Mouse (Mus musculus) midbrain, embryonic 16.5 days (tissue): ENCODE measurements around the gene Atn1. TPM values are rescaled to one million over a fixed set of nuclear protein-coding genes. Genes with fewer than 3 reads are reported as not detected.

ENCODE experiments used
- ATAC-seq: fragments of 200-750 bp; cut with Nextera tagmentation; 2 replicates; pipeline ENCODE4 v1.8.0; 2017; ENCODE audit warnings: moderate TSS enrichment
- H3K27ac ChIP-seq: fragments of 300-500 bp; sonication (generic); 2 replicates; pipeline ENCODE4 v1.5.1; 2014; ENCODE audit warnings: mild to moderate bottlenecking, low read length, mixed read lengths
- H3K27me3 ChIP-seq: fragments of 300-500 bp; sonication (generic); 2 replicates; pipeline ENCODE4 v1.6.1; 2014; ENCODE audit warnings: low read depth, low read length, mixed read lengths; ENCODE audit not compliant: control insufficient read depth, insufficient read depth
- H3K36me3 ChIP-seq: fragments of 300-500 bp; sonication (generic); 2 replicates; pipeline ENCODE4 v1.6.1; 2014; ENCODE audit warnings: mild to moderate bottlenecking, low read length, moderate library complexity, mixed read lengths; ENCODE audit not compliant: control insufficient read depth, insufficient read depth
- H3K4me1 ChIP-seq: fragments of 300-500 bp; sonication (generic); 2 replicates; pipeline ENCODE4 v1.6.1; 2014; ENCODE audit warnings: mild to moderate bottlenecking, low read length, mixed read lengths; ENCODE audit not compliant: control insufficient read depth, insufficient read depth
- H3K4me2 ChIP-seq: fragments of 300-500 bp; sonication (generic); 2 replicates; pipeline ENCODE4 v1.6.1; 2014; ENCODE audit warnings: mild to moderate bottlenecking, low read length, mixed read lengths
- H3K4me3 ChIP-seq: fragments of 300-500 bp; sonication (generic); 2 replicates; pipeline ENCODE4 v1.5.1; 2014; ENCODE audit warnings: low read depth, mild to moderate bottlenecking, low read length, moderate library complexity, mixed read lengths
- H3K9ac ChIP-seq: fragments of 300-500 bp; sonication (generic); 2 replicates; pipeline ENCODE4 v1.6.1; 2014; ENCODE audit warnings: low read depth, low read length, mixed read lengths
- H3K9me3 ChIP-seq: fragments of 300-500 bp; sonication (generic); replicated peaks from 2 replicates; pipeline ENCODE4 v1.6.1; 2014; ENCODE audit warnings: mild to moderate bottlenecking, low read length, mixed read lengths; ENCODE audit not compliant: control insufficient read depth, poor library complexity, severe bottlenecking
- WGBS: fragments of 180-500 bp; shearing (Covaris S2); extraction: QIAGEN DNeasy Blood & Tissue Kit; methylation state at CpG from one replicate; pipeline ENCODE4 v1.1.7; 2014; 5-methylcytosine and 5-hydroxymethylcytosine counted together
- polyA plus RNA-seq: library from polyadenylated mRNA; unstranded; fragments of >200 nt; fragmentation: Nextera tagmentation; extraction: Ambion mirVana; gene quantifications from 2 replicates; pipeline ENCODE4 v1.2.1, GENCODE M21; 2015

Gene Atn1
- polyA plus RNA-seq, 1 experiment from 2014 or later, result 28.9 TPM

DNA sequence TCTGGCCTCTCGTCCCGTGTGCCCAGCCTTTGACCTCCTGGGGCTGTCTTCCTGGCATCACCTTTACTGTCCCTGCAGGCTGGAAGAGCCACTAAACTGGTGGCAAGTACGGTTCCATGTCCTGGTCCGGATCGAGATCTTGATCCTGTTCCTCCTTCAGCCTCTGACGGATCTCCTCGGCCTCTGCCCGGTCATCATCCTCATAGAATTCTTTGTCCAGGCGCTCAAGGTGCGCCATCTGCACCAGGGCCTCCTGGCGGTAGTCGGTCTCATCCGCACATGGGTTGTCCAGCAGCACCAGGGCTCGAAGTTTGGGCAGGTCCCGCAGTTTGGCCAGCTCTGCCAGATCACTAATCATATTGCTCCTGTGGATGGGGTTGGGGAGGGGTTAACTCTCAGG lies 14.2 kb upstream of the Atn1 start:
- 88% methylated on average over 15 of the region's 15 CpGs for WGBS
- H3K9me3 ChIP-seq, result no peaks in the 10 kb centered on the region
- no peak overlapping the region for H3K4me3 ChIP-seq
- H3K36me3 ChIP-seq, result no peaks in the 10 kb centered on the region
- no peaks in the 10 kb centered on the region for H3K27me3 ChIP-seq
- ATAC-seq, result no peak
- H3K4me2 ChIP-seq, result no peak overlapping the region
- no peak overlapping the region for H3K27ac ChIP-seq
- peaks cover 18% of the 10 kb centered on the region for H3K4me1 ChIP-seq
- peak overlapping the region; percentile 84; the same call in 1 of the 2 replicates for H3K9ac ChIP-seq

DNA sequence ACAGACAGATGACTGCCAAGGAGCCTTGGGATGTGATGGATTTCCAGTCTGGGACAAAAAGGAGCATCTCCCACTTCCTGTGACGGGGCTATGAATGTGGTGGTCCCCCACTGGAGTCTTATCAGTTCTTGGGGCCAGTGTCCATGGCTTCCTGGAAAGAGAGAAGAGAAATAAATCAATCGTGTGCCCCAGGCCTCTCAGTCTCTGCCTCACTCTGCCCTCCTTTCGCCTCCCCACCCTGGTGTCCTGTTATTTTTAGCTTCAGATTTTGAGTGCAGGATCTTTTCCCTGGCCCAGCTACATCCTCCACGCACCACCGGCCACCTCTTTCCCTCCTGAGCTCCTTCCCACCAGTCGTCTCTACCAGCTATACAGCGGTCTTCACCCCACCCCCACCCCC lies 13.7 kb upstream of the Atn1 start:
- Histone ChIP-seq H3K9me3 (no peaks in the 10 kb centered on the region), H3K36me3 (no peaks in the 10 kb centered on the region), H3K27me3 (no peaks in the 10 kb centered on the region), H3K27ac (peak overlapping the region; percentile 77; the same call in 1 of the 2 replicates), H3K4me2 (peak overlapping the region; percentile 77), H3K4me1 (peaks cover 18% of the 10 kb centered on the region), H3K9ac (peak overlapping the region; percentile 84), H3K4me3 (peak overlapping the region; percentile 68)
- no peak; the same call in 1 of the 2 replicates for ATAC-seq
- 63% methylated on average over 7 of the region's 7 CpGs for WGBS

DNA sequence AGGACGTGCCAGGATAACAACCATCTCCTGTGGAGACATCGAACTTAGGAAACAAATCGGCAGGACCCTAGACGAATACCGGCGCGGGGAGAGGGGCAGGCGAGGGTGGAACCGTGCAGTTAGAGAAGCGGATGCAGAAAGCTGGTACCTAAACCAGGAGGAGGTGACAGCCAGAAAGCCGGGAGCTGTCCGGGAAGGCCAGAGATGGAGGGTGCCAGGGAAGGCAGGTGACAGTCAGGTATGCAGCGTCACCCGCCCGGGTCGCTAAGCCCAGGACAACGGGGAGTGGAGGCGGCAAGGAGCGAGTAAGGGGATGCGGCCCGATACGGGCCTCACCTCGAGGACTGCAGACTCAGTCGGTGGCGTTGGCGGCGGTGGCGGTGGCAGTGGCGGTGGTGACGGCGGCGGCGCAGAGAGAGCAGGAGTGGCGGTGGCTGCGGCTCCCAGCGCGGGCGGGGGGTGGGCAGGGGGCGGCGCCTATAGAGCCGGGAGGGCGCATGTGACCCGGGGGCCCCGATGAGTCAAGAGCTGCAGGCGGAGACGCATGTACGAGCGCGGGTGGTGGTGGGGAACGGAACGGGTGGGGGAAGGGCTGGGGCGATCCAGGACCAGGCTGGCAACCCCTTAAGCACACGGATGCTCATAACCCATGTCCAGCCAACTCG lies 12.9 kb upstream of the Atn1 start, which contains the start of gene Eno2:
Gene Eno2, minus strand, starts transcription at position 573 of the 665 bp plus-strand sequence.
- Histone ChIP-seq H3K27ac (peak within 1 kb of the TSS; percentile 77), H3K4me1 (peaks cover 18% of the 10 kb centered on the region), H3K4me3 (peak within 1 kb of the TSS; percentile 68), H3K9ac (peak within 1 kb of the TSS; percentile 84), H3K36me3 (no peaks in the 10 kb centered on the region), H3K4me2 (peak within 1 kb of the TSS; percentile 77), H3K9me3 (no peaks in the 10 kb centered on the region), H3K27me3 (no peaks in the 10 kb centered on the region)
- ATAC-seq, result peak; percentile 86
- WGBS, result under 1% methylated on average over 51 of the region's 54 CpGs

DNA sequence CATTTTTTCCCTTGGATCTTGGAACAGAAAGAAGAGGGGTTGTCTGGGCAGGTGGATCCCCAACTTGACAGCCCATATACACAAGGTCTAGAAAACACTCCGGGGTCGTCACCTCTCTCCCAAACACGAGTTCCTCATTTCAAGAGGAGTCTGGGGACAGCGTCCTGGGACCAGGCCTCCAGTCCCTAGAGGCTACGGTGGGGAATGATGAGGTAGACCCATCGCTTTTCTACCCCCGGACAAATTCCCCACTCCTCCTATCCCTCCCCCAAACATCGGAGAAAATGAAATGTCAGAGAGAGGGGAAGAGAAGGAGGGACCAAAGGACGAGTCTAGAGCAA lies 12.3 kb upstream of the Atn1 start:
- Histone ChIP-seq H3K4me1 (peaks cover 18% of the 10 kb centered on the region), H3K36me3 (no peaks in the 10 kb centered on the region), H3K27me3 (no peaks in the 10 kb centered on the region), H3K4me3 (peak overlapping the region; percentile 68), H3K9me3 (no peaks in the 10 kb centered on the region), H3K27ac (peak overlapping the region; percentile 77; the same call in 1 of the 2 replicates), H3K4me2 (peak overlapping the region; percentile 77), H3K9ac (peak overlapping the region; percentile 84)
- peak; percentile 9; the same call in 1 of the 2 replicates for ATAC-seq
- 3% methylated on average over 9 of the region's 9 CpGs for WGBS

DNA sequence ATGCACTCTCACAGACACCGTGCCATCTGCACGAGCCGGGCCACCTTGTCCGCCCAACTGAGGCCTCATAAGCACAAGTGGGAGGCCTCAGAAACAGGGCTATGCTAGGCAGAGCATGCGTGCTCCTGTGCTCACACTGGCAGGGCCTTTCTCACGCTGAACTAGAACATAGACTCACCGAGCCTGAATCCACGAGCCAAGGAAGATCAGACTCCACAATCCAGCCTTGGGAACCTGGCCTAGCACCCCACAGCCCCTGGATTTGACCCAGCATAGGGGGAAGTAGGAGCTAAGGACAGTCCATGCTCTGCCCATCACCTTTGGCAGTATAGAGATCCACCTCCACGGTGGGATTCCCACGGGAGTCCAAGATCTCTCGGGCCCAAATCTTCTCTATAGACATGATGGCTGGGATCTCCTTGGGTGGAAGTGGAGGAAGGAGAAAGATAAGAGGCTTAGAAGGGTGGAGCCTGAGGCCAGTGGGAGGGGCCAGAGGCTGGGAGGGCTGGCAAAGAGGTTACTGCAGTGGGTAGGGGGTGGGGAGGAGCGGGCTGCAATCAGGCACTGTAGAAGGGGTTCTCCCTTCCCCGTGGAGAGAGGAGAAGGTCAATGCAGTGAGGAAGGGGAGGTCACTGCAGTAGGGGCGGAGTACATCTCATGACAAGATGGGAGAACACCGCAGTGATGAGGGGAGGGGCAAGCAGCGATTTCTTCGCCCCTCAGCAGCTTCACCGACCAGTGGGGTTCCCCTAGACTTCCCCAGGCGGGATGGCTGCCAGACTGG lies 11.8 kb upstream of the Atn1 start:
- peak overlapping the region; percentile 19 for H3K27ac ChIP-seq
- WGBS, result 20% methylated on average over 19 of the region's 19 CpGs

DNA sequence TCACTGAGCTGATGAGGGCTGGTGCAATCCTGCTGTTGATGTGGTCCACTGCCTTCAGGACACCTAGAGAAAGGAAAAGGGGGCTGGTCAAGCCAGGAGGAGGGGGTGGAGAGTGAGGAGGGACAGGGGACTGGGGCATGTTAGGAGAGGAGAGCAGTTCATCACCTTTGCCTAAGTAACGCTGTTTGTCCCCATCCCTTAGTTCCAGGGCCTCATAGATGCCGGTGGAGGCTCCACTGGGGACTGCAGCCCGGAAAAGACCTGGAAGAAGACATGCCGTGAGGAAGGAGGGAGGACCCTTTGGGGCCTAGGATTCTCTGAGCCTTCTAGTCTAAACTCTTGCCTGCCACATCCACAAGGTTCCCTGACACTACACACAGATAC lies 11.2 kb upstream of the Atn1 start:
- ATAC-seq, result no peak
- peak overlapping the region; percentile 68; the same call in 1 of the 2 replicates for H3K4me3 ChIP-seq

More for the DNA sequence above, 11.8 kb upstream of the Atn1 start:
- H3K9ac ChIP-seq, result peak overlapping the region; percentile 84
- H3K4me3 ChIP-seq, result peak overlapping the region; percentile 68
- H3K4me1 ChIP-seq, result peaks cover 18% of the 10 kb centered on the region
- no peaks in the 10 kb centered on the region for H3K9me3 ChIP-seq
- H3K27me3 ChIP-seq, result no peaks in the 10 kb centered on the region
- 0 out of 2 replicates have a peak, but pooled peaks have one; percentile 8 for ATAC-seq
- H3K4me2 ChIP-seq, result peak overlapping the region; percentile 77
- H3K36me3 ChIP-seq, result no peaks in the 10 kb centered on the region

DNA sequence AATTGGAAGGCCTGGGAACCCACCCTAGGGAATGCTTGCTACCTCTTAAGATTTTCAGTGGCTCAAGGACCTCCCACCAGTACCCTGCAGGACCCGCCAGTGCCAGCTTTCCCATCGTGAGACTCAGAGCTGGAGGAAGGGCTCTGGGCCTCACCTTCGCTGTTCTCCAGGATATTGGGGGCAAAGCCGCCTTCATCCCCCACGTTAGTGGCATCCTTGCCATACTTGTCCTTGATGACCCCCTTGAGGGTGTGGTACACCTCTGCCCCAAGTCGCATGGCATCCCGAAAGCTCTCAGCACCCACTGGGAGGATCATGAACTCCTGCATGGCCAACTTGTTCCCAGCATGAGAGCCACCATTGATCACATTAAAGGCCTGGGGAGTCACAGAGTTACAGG lies 9.6 kb upstream of the Atn1 start:
- H3K4me2 ChIP-seq, result no peak overlapping the region
- no peak for ATAC-seq
- H3K9me3 ChIP-seq, result no peaks in the 10 kb centered on the region
- no peak overlapping the region for H3K9ac ChIP-seq
- peaks cover 18% of the 10 kb centered on the region for H3K4me1 ChIP-seq
- no peak overlapping the region for H3K4me3 ChIP-seq
- H3K27ac ChIP-seq, result no peak overlapping the region
- H3K36me3 ChIP-seq, result peaks cover 4% of the 10 kb centered on the region; the same call in 1 of the 2 replicates
- WGBS, result 86% methylated on average over 7 of the region's 7 CpGs
- no peaks in the 10 kb centered on the region for H3K27me3 ChIP-seq

More for the DNA sequence above, 11.2 kb upstream of the Atn1 start:
- 13% methylated on average over 4 of the region's 4 CpGs for WGBS
- peaks cover 3% of the 10 kb centered on the region; the same call in 1 of the 2 replicates for H3K36me3 ChIP-seq
- no peaks in the 10 kb centered on the region for H3K9me3 ChIP-seq
- H3K27ac ChIP-seq, result peak overlapping the region; percentile 19
- H3K4me1 ChIP-seq, result peaks cover 18% of the 10 kb centered on the region
- peak overlapping the region; percentile 77 for H3K4me2 ChIP-seq
- no peaks in the 10 kb centered on the region for H3K27me3 ChIP-seq
- peak overlapping the region; percentile 44 for H3K9ac ChIP-seq

DNA sequence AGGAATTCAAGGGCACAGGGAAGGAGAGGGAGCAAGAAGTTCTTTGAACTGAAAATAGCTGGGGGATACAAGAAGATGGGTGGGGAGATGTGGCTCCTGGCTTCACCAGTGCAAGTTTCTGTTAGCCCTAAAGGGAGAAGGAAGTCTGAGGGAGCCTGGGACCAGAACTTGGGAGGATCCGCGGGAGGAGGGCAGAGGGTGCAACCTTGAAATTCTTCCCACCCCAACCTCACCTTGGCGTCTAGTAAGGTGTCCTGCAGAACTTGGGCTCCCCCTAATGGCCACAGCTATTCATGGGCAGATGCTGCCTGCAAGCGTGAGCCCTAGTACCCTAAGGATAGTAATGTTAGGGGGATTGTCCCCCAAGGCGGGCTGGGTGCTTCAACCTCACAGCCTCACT lies 2.9 kb upstream of the Atn1 start:
- no peaks in the 10 kb centered on the region for H3K9me3 ChIP-seq
- H3K27me3 ChIP-seq, result no peaks in the 10 kb centered on the region
- H3K9ac ChIP-seq, result no peak overlapping the region
- H3K4me1 ChIP-seq, result peaks cover 26% of the 10 kb centered on the region
- H3K4me2 ChIP-seq, result no peak overlapping the region
- H3K36me3 ChIP-seq, result peaks cover 4% of the 10 kb centered on the region; the same call in 1 of the 2 replicates
- 3% methylated on average over 5 of the region's 5 CpGs for WGBS
- H3K27ac ChIP-seq, result peak overlapping the region; percentile 95
- no peak overlapping the region for H3K4me3 ChIP-seq
- no peak for ATAC-seq

DNA sequence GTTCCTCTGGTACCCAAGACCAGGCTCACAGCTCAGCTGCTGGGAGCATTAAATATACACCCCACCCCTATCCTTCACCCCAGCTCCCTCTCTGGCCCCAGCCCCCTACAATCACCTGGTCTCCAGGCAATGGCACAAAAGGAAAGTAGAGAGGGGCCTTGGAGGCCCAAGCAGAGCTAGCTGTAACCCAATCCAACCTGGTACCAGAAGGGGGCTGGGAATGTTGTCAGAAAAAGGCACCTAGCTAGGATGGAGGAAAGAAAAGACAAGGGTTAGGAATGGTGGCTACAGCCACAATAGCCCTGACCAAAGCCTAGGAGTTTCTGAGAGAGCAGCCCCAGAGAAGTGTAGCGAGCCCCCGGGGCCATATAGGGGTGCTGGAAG lies 2.5 kb upstream of the Atn1 start:
- Histone ChIP-seq H3K9ac (peak overlapping the region; percentile 8; the same call in 1 of the 2 replicates), H3K9me3 (no peaks in the 10 kb centered on the region), H3K4me1 (peaks cover 30% of the 10 kb centered on the region), H3K4me3 (no peak overlapping the region), H3K36me3 (peaks cover 4% of the 10 kb centered on the region; the same call in 1 of the 2 replicates), H3K27me3 (no peaks in the 10 kb centered on the region), H3K4me2 (peak overlapping the region; percentile 8; the same call in 1 of the 2 replicates), H3K27ac (peak overlapping the region; percentile 95)
- 54% methylated on average over 2 of the region's 2 CpGs for WGBS
- ATAC-seq, result no peak
